Mouse (Mus musculus): ENCODE measurements at regions not wholly inside any gene's neighbourhood (a gene's known extent, or its start where the extent isn't known, plus 50 kb on each side); places are given as distances from the start of the nearest gene placed in this dataset.

GRCm38 (mm10) chr12:73475020-73475419 lies 71.2 kb downstream of the Tmem30b start:
- Histone ChIP-seq H3K27ac (ENCODE audit: insufficient read depth, low read length) (no peak overlapping the region), H3K4me1 (ENCODE audit: control insufficient read depth, insufficient read depth, low read length) (peaks cover 11% of the 10 kb centered on the region)
- TF ChIP-seq CTCF (IDR thresholded peaks at IDR 0.05; ENCODE audit: borderline replicate concordance, insufficient read depth, low read length) (no peak), POLR2A (IDR thresholded peaks at IDR 0.05; ENCODE audit: low read depth, low read length) (no peak)

DNA sequence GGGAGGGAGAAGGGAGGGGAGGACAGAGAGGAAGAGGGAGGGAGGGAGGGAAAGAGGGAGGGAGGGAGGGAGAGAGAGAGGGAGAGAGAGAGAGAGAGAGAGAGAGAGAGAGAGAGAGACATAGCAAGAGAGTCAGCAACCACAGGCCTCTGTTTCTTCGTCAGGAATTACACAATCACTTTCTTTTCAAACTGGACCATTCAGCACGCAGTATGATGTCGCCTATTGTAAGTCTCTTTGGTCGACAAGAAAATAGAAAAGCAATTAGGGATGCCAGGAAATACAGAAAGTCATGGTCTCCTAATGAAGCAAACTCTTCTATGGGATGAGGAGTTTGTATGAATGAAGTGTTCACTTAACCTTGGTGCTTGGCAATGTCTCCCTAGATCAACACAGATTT lies 73.1 kb downstream of the Tmem30b start:
- no peak overlapping the region for H3K4me3 ChIP-seq (ENCODE audit: insufficient read depth, low read length)
- H3K4me1 ChIP-seq (ENCODE audit: control insufficient read depth, insufficient read depth, low read length), result peaks cover 11% of the 10 kb centered on the region
- H3K27ac ChIP-seq (ENCODE audit: insufficient read depth, low read length), result no peak overlapping the region
- no peak for TF ChIP-seq CTCF (IDR thresholded peaks at IDR 0.05; ENCODE audit: borderline replicate concordance, insufficient read depth, low read length)
- no peak for TF ChIP-seq POLR2A (IDR thresholded peaks at IDR 0.05; ENCODE audit: low read depth, low read length)

More at GRCm38 (mm10) chr12:73475020-73475419, 71.2 kb downstream of the Tmem30b start:
- H3K4me3 ChIP-seq (ENCODE audit: insufficient read depth, low read length), result no peak overlapping the region

DNA sequence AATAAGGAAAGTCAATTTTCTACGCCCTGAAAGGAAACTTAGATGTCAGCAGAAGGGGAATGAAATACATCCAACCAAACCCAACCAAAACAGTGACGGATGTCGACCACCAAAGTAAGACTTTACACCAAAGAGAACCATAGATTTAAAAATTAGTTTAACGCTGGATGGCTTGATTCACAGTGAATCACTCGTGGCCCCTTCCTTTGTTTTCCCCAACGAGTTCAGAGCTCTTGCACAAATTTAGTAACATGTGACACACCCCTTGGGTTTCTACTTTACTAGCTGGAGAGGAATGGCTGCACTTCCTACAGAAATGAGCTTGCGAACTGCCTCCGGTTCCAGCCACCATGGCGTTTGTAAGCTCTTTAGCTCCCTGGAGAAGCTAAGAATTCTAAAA lies 74.2 kb downstream of the Tmem30b start:
- no peak for TF ChIP-seq POLR2A (IDR thresholded peaks at IDR 0.05; ENCODE audit: low read depth, low read length)
- no peak for TF ChIP-seq CTCF (IDR thresholded peaks at IDR 0.05; ENCODE audit: borderline replicate concordance, insufficient read depth, low read length)
- peak overlapping the region; percentile 36 for H3K27ac ChIP-seq (ENCODE audit: insufficient read depth, low read length)
- no peak overlapping the region for H3K4me3 ChIP-seq (ENCODE audit: insufficient read depth, low read length)
- peaks cover 11% of the 10 kb centered on the region for H3K4me1 ChIP-seq (ENCODE audit: control insufficient read depth, insufficient read depth, low read length)

DNA sequence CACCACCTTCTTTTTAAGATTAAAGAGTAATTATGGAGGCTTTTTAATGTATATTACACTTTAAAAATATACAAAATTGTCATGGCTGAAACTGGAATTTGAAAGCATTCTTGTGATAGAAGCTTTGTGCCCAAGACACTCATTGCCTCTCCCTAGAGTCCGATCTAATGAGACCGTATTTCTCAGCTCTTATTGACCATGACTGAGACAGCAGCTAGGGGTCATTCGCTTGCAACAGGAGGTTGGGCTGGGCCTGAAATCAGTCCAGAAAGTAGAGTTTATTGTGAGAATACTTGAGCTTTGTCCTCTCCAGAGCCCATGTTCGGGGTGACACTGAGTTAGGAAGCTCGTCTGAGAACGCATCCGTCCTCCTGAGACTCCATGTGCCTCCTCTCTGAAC lies 79.7 kb downstream of the Tmem30b start:
- peak overlapping the region; percentile 25; the same call in 1 of the 2 replicates for H3K27ac ChIP-seq (ENCODE audit: insufficient read depth, low read length)
- peaks cover 7% of the 10 kb centered on the region for H3K4me1 ChIP-seq (ENCODE audit: control insufficient read depth, insufficient read depth, low read length)
- no peak for TF ChIP-seq POLR2A (IDR thresholded peaks at IDR 0.05; ENCODE audit: low read depth, low read length)
- TF ChIP-seq CTCF (IDR thresholded peaks at IDR 0.05; ENCODE audit: borderline replicate concordance, insufficient read depth, low read length), result no peak
- H3K4me3 ChIP-seq (ENCODE audit: insufficient read depth, low read length), result no peak overlapping the region

- Histone ChIP-seq H3K4me1 (ENCODE audit: control insufficient read depth, insufficient read depth, low read length) (peaks cover 8% of the 10 kb centered on the region), H3K27ac (ENCODE audit: insufficient read depth, low read length) (peak overlapping the region; percentile 21; the same call in 1 of the 2 replicates), H3K4me3 (ENCODE audit: insufficient read depth, low read length) (no peak overlapping the region)
- TF ChIP-seq CTCF (IDR thresholded peaks at IDR 0.05; ENCODE audit: borderline replicate concordance, insufficient read depth, low read length) (no peak), POLR2A (IDR thresholded peaks at IDR 0.05; ENCODE audit: low read depth, low read length) (no peak)
Observed at GRCm38 (mm10) chr12:73465975-73466374, 80.2 kb downstream of the Tmem30b start.

DNA sequence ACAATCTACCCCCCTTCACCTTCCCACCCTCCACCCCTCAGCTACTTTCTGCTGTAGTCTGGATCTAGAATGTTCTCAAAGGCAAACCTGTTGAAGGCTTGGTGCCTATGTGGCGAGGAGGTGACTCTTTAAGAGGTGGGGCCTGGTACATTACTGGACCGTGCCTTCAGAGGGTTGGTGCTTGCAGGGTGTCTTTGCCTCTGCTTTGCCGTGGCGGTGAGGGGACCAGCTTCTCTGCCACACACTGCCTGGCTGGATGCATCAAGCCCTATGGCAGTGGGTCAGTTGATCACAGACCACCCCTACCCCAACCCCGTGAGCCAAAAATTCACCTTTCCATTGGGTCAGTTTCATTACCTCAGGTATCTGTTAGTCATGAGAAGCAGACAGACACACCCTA lies 81.9 kb downstream of the Tmem30b start:
- no peak overlapping the region for H3K4me3 ChIP-seq (ENCODE audit: insufficient read depth, low read length)
- no peak overlapping the region for H3K27ac ChIP-seq (ENCODE audit: insufficient read depth, low read length)
- no peak for TF ChIP-seq CTCF (IDR thresholded peaks at IDR 0.05; ENCODE audit: borderline replicate concordance, insufficient read depth, low read length)
- H3K4me1 ChIP-seq (ENCODE audit: control insufficient read depth, insufficient read depth, low read length), result peaks cover 8% of the 10 kb centered on the region

GRCm38 (mm10) chr12:73462091-73462490 lies 84.1 kb downstream of the Tmem30b start:
- H3K27ac ChIP-seq (ENCODE audit: insufficient read depth, low read length), result peak overlapping the region; percentile 22; the same call in 1 of the 2 replicates

GRCm38 (mm10) chr12:73460291-73460761 lies 85.9 kb downstream of the Tmem30b start:
- Histone ChIP-seq H3K4me1 (ENCODE audit: control insufficient read depth, insufficient read depth, low read length) (peaks cover 2% of the 10 kb centered on the region), H3K27ac (ENCODE audit: insufficient read depth, low read length) (no peak overlapping the region), H3K4me3 (ENCODE audit: insufficient read depth, low read length) (no peak overlapping the region)
- no peak for TF ChIP-seq POLR2A (IDR thresholded peaks at IDR 0.05; ENCODE audit: low read depth, low read length)
- no peak for TF ChIP-seq CTCF (IDR thresholded peaks at IDR 0.05; ENCODE audit: borderline replicate concordance, insufficient read depth, low read length)

More at GRCm38 (mm10) chr12:73462091-73462490, 84.1 kb downstream of the Tmem30b start:
- Histone ChIP-seq H3K4me3 (ENCODE audit: insufficient read depth, low read length) (no peak overlapping the region), H3K4me1 (ENCODE audit: control insufficient read depth, insufficient read depth, low read length) (peaks cover 8% of the 10 kb centered on the region)
- no peak for TF ChIP-seq POLR2A (IDR thresholded peaks at IDR 0.05; ENCODE audit: low read depth, low read length)
- TF ChIP-seq CTCF (IDR thresholded peaks at IDR 0.05; ENCODE audit: borderline replicate concordance, insufficient read depth, low read length), result no peak

DNA sequence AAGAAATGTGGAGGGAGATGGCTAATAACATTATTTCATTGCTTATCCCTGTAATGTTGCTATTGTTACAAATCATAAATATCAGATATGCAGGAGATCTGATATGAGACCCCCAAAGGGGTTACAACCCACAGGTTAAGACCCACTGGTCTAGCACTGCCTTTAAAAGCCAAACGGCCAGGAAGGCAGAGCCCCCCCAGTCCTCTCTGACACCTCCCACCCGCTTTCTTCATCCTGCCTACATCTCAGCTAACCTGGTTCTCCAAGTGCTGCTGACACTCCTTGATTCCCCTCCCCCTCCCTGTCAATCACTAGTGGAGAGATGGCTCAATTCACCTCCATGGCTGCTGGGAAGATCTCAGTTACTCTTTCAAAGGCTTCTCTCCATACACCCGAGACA lies 94.9 kb downstream of the Tmem30b start:
- no peak for TF ChIP-seq CTCF (IDR thresholded peaks at IDR 0.05; ENCODE audit: borderline replicate concordance, insufficient read depth, low read length)
- TF ChIP-seq POLR2A (IDR thresholded peaks at IDR 0.05; ENCODE audit: low read depth, low read length), result no peak
- Histone ChIP-seq H3K4me3 (ENCODE audit: insufficient read depth, low read length) (no peak overlapping the region), H3K4me1 (ENCODE audit: control insufficient read depth, insufficient read depth, low read length) (peaks cover 5% of the 10 kb centered on the region; the same call in 1 of the 2 replicates), H3K27ac (ENCODE audit: insufficient read depth, low read length) (no peak overlapping the region)

GRCm38 (mm10) chr12:73450541-73450940 lies 95.7 kb downstream of the Tmem30b start:
- peaks cover 5% of the 10 kb centered on the region; the same call in 1 of the 2 replicates for H3K4me1 ChIP-seq (ENCODE audit: control insufficient read depth, insufficient read depth, low read length)
- TF ChIP-seq CTCF (IDR thresholded peaks at IDR 0.05; ENCODE audit: borderline replicate concordance, insufficient read depth, low read length), result no peak
- no peak for TF ChIP-seq POLR2A (IDR thresholded peaks at IDR 0.05; ENCODE audit: low read depth, low read length)
- no peak overlapping the region for H3K27ac ChIP-seq (ENCODE audit: insufficient read depth, low read length)
- no peak overlapping the region for H3K4me3 ChIP-seq (ENCODE audit: insufficient read depth, low read length)

Data from embryonic fibroblast, embryonic 13.5 days (primary cell).